Mouse (Mus musculus): ENCODE results near the gene Prkar1a.

DNA sequence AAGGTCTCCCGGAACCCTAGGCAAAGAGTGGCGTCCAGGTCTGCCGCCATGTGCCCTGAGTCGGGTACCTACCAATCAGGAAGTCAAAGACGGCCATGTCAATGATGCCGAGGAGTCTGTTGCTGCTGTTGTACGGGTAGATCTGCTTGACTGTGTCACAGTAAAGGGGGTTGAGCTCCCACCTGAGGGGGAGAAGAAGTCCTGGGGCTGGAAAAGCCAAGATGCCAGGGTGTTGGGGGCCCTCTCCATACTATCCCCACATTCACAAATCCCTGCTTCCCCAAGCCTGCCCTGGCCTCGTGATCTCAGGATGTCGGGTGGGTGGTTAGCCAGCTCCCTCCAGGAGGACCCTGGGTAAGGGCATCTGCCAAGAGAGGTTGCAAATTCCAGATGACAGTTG is 26.6 kb downstream of the Prkar1a start:
- no peak for TF ChIP-seq MAX (IDR thresholded peaks at IDR 0.05; ENCODE audit: low read depth)
- no peak for TF ChIP-seq POLR2A (IDR thresholded peaks at IDR 0.05; ENCODE audit: insufficient read length, low read depth)
- TF ChIP-seq E2F4 (IDR thresholded peaks at IDR 0.05; ENCODE audit: insufficient read depth), result no peak
- TF ChIP-seq POLR2AphosphoS2 (IDR thresholded peaks at IDR 0.05; ENCODE audit: insufficient read length, low read depth), result no peak
- TF ChIP-seq USF1 (IDR thresholded peaks at IDR 0.05; ENCODE audit: low read depth), result no peak
- TF ChIP-seq TCF12 (IDR thresholded peaks at IDR 0.05; ENCODE audit: insufficient read depth, poor library complexity, severe bottlenecking), result no peak
- TF ChIP-seq SRF (IDR thresholded peaks at IDR 0.05; ENCODE audit: control insufficient read depth, insufficient read length, low read depth), result no peak
